Mouse (Mus musculus) stomach, postnatal 0 days (tissue): ENCODE data around the gene Lmntd1. TPM values are rescaled to one million over a fixed set of nuclear protein-coding genes. Genes with fewer than 3 reads are reported as not detected.
A peak's percentile ranks its signal among the peaks of the same experiment; 100 is the strongest.

Source experiments
- ATAC-seq: fragments of 200-750 bp; cut with Nextera tagmentation; 2 replicates; pipeline ENCODE4 v1.8.0; 2017; ENCODE audit not compliant: low FRiP score, low TSS enrichment
- DNase-seq: peaks from one replicate; pipeline ENCODE4 v3.0.0-alpha.2; 2016; ENCODE audit warnings: low spot score
- H3K27ac ChIP-seq: fragments of 300-500 bp; sonication (generic); replicated peaks from 2 replicates; pipeline ENCODE4 v1.5.1; 2014; ENCODE audit warnings: mild to moderate bottlenecking, control low read depth
- H3K27me3 ChIP-seq: fragments of 300-500 bp; sonication (generic); 2 replicates; pipeline ENCODE4 v1.6.1; 2014; ENCODE audit warnings: low read length; ENCODE audit not compliant: control insufficient read depth, insufficient read depth
- H3K36me3 ChIP-seq: fragments of 300-500 bp; sonication (generic); 2 replicates; pipeline ENCODE4 v1.6.1; 2014; ENCODE audit warnings: low read length, mixed read lengths; ENCODE audit not compliant: control insufficient read depth, insufficient read depth
- H3K4me1 ChIP-seq: fragments of 300-500 bp; sonication (generic); replicated peaks from 2 replicates; pipeline ENCODE4 v1.6.1; 2014; ENCODE audit warnings: antibody characterized with exemption; ENCODE audit not compliant: control insufficient read depth, insufficient read depth
- H3K4me2 ChIP-seq: fragments of 300-500 bp; sonication (generic); replicated peaks from 2 replicates; pipeline ENCODE4 v1.6.1; 2014; ENCODE audit warnings: low read depth, mild to moderate bottlenecking, control low read depth, moderate library complexity
- H3K4me3 ChIP-seq: fragments of 300-500 bp; sonication (generic); 2 replicates; pipeline ENCODE4 v1.5.1; 2014; ENCODE audit warnings: low read depth, low read length, control low read depth
- H3K9ac ChIP-seq: fragments of 300-500 bp; sonication (generic); 2 replicates; pipeline ENCODE4 v1.6.1; 2014; ENCODE audit warnings: mild to moderate bottlenecking, low read length, control low read depth, mixed read lengths
- H3K9me3 ChIP-seq: fragments of 300-500 bp; sonication (generic); 2 replicates; pipeline ENCODE4 v1.6.1; 2016; ENCODE audit warnings: low read length; ENCODE audit not compliant: control insufficient read depth
- CTCF ChIP-seq: IDR thresholded peaks from 2 replicates; pipeline ENCODE4 v1.5.1; 2016; ENCODE audit warnings: antibody characterized with exemption, low read depth, mild to moderate bottlenecking, moderate library complexity
- EP300 ChIP-seq: optimal IDR thresholded peaks from 2 replicates; pipeline ENCODE3; 2016; ENCODE audit warnings: antibody characterized with exemption
- WGBS: fragments of 180-500 bp; shearing (Covaris S2); extraction: QIAGEN DNeasy Blood & Tissue Kit; methylation state at CpG from one replicate; pipeline ENCODE4 v1.1.7; 2014; 5-methylcytosine and 5-hydroxymethylcytosine counted together
- polyA plus RNA-seq: library from polyadenylated mRNA; unstranded; fragments of >200 nt; fragmentation: Nextera tagmentation; extraction: Ambion mirVana; gene quantifications from 2 replicates; pipeline ENCODE4 v1.2.1, GENCODE M21; 2015

Lmntd1 gene
- polyA plus RNA-seq, 1 experiment from 2014 or later: 0.16 TPM

DNA sequence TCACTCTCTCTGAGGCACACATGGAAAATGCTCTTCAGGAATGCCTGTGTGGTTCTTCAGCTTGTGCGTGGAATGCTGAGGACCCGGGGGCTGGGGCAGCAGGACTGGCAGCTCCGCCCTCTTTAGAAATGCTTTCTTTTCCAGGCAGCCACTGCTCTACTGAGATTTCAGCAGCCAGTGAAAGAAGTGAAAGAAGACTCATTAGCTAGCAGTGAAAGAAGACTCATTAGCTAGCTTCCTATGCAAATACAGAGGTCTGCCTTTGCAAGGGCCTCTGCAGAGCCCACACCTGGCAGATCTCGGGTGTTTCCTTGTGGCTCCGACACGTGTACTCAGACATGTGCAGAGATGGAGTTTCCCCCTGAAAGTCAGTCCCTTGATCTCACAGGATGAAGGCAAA lies 234.9 kb downstream of the Lmntd1 start:
- Histone ChIP-seq H3K27ac (no peak overlapping the region), H3K4me2 (no peak overlapping the region), H3K9ac (no peak overlapping the region), H3K27me3 (no peaks in the 10 kb centered on the region), H3K36me3 (no peaks in the 10 kb centered on the region), H3K4me1 (no peaks in the 10 kb centered on the region), H3K4me3 (no peak overlapping the region), H3K9me3 (no peaks in the 10 kb centered on the region)
- no peak for DNase-seq
- ATAC-seq: no peak
- no peak for TF ChIP-seq EP300
- TF ChIP-seq CTCF: no peak
- 29% methylated on average over 6 of the region's 6 CpGs for WGBS

DNA sequence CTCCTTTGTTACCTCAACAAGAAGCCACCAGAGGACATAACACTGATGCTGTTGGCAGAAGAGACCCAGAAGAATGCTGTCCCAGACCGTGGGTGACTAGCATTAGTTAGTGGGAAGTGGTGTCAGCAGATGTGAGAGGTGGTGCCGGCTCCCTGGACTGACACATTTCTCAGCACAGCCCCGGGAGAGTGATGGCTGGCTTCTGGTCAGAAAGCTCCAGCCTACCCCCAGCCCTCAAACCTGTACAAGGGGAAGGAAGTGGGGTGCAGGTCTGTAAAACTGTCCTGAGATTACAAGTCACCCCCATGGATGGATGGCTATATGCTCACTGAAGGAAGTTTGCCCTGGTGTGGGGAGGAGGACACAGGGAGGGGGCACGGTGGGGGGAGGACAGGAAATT lies 235.4 kb downstream of the Lmntd1 start:
- no peak for TF ChIP-seq CTCF
- no peaks in the 10 kb centered on the region for H3K36me3 ChIP-seq
- H3K27ac ChIP-seq: no peak overlapping the region
- DNase-seq (no peak), ATAC-seq (no peak)
- H3K4me3 ChIP-seq: no peak overlapping the region
- H3K4me2 ChIP-seq: no peak overlapping the region
- H3K4me1 ChIP-seq: no peaks in the 10 kb centered on the region
- no peak overlapping the region for H3K9ac ChIP-seq
- 49% methylated on average over 4 of the region's 4 CpGs for WGBS
- no peaks in the 10 kb centered on the region for H3K27me3 ChIP-seq
- no peaks in the 10 kb centered on the region for H3K9me3 ChIP-seq

DNA sequence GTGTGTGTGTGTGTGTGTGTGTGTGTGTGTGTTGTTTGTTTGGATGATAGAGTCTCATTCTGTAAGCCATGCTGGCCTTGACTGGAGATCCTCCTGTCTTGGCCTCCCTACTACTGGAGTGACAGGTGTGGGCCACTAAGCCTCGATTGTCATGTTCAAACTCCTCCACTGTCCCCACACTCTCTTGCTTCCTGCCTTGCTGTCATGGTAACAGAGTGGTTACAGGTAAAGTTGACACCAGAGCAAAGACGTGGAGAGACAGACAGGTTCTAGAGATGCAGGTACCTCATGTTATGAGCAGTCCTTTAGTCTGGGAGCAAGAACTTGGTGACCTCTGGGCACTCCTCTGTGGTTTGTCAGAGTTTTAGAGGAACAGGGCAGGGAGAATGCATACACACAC lies 239.7 kb downstream of the Lmntd1 start:
- no peak for TF ChIP-seq CTCF
- TF ChIP-seq EP300: no peak
- Histone ChIP-seq H3K4me1 (no peaks in the 10 kb centered on the region), H3K9me3 (no peaks in the 10 kb centered on the region), H3K4me3 (no peak overlapping the region), H3K27ac (no peak overlapping the region), H3K27me3 (no peaks in the 10 kb centered on the region), H3K9ac (no peak overlapping the region), H3K36me3 (no peaks in the 10 kb centered on the region), H3K4me2 (no peak overlapping the region)
- WGBS: 48% methylated on average over 2 of the region's 2 CpGs
- ATAC-seq: no peak
- DNase-seq: no peak

DNA sequence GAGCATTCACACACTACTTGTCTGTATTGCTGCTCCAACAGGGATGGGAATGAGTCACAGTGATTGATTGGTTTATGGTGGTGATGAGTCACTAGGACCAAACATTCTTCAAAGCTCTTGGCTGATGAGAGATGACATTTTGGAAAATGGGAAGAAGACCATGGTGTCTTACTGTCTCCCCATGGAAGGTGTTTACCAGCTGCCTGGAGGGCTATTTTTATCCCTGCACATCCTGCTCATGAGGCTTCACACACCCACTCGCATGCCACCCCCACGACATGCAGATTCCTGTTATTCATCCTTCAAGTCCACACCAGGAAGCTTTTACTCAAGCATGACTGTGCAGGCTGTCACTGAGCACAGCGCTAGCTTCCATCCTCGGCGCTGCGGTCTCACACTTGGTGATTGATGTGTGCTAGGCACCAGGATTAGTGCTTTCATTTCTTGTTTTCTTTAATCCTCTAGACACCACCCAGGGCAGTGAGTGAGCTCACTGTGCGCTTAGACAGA lies 240.4 kb downstream of the Lmntd1 start:
- Histone ChIP-seq H3K36me3 (no peaks in the 10 kb centered on the region), H3K4me1 (no peaks in the 10 kb centered on the region), H3K27ac (no peak overlapping the region), H3K4me3 (no peak overlapping the region), H3K27me3 (no peaks in the 10 kb centered on the region), H3K9me3 (no peaks in the 10 kb centered on the region), H3K4me2 (no peak overlapping the region), H3K9ac (no peak overlapping the region)
- TF ChIP-seq CTCF (no peak), EP300 (no peak)
- ATAC-seq (peak; percentile 44; the same call in 1 of the 2 replicates), DNase-seq (no peak)
- WGBS: 41% methylated on average over 7 of the region's 7 CpGs

DNA sequence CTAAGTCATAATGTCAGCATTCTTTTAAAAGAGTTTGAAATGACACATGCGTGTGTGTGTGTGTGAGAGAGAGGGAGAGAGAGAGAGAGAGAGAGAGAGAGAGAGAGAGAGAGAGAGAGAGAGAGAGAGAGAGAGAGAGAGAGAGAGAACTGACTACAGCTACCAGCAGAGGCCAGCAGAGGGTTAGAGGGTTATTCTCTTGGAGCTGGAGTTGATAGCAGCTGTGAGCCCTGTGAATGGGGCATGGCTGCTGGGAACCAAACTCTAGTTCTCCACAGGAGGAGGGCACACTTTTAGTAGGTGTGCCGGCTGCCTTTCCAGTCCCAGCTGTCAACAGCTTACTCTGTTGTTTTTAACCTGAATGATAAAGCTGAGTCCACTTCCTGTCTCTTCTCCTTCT lies 242.1 kb downstream of the Lmntd1 start:
- TF ChIP-seq CTCF (peak; percentile 54), EP300 (no peak)

DNA sequence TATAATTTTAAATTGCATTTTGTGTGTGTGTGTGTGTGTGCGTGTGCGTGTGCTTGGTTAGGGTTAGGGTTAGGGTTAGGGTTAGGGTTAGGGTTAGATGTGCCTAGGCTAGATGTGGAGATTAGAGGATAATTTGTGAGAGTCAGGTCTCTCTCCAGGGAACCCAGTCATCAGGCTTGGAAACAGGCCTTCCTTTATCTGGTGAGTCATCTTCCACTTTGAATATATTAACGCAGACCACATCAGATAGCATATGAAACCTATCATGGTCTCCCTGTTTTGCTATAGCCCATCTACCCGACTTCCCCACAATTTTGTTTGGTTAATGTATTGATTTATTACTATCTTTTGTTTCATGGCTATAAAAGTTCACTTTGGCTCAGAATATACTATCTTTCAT lies 242.5 kb downstream of the Lmntd1 start:
- no peak overlapping the region for H3K27ac ChIP-seq
- no peak overlapping the region for H3K9ac ChIP-seq
- no peak overlapping the region for H3K4me3 ChIP-seq
- H3K9me3 ChIP-seq: no peaks in the 10 kb centered on the region
- H3K4me2 ChIP-seq: no peak overlapping the region
- no peaks in the 10 kb centered on the region for H3K36me3 ChIP-seq
- TF ChIP-seq CTCF (no peak), EP300 (no peak)
- no peaks in the 10 kb centered on the region for H3K27me3 ChIP-seq
- DNase-seq: no peak
- WGBS: 59% methylated on average over 4 of the region's 4 CpGs
- no peaks in the 10 kb centered on the region for H3K4me1 ChIP-seq
- no peak for ATAC-seq

More for the DNA sequence above, 242.1 kb downstream of the Lmntd1 start:
- ATAC-seq: no peak
- Histone ChIP-seq H3K4me2 (no peak overlapping the region), H3K9me3 (no peaks in the 10 kb centered on the region), H3K9ac (no peak overlapping the region), H3K27ac (no peak overlapping the region), H3K27me3 (no peaks in the 10 kb centered on the region), H3K4me1 (no peaks in the 10 kb centered on the region), H3K36me3 (no peaks in the 10 kb centered on the region), H3K4me3 (no peak overlapping the region)
- 34% methylated on average over 2 of the region's 2 CpGs for WGBS
- no peak for DNase-seq
